ENCODE assay signal across 16 mouse cellular contexts in genomic region chrX:102019471-102020240, GRCm38 (mm10). TPM values are rescaled to one million over a fixed set of nuclear protein-coding genes. Genes with fewer than 3 reads are reported as not detected.
A peak's percentile ranks its signal among the peaks of the same experiment; 100 is the strongest.
DNase-seq lines count a peak whose midpoint lies in the region; ATAC-seq and TF ChIP-seq lines count a peak whose summit lies in the region.
"Had no signal": no experiment of that assay in that cellular context is flagged by ENCODE, and none has a peak within 500 bp of the region (broad histone marks: within the 10 kb centered on the region; RNA-seq: fewer than 3 reads in every experiment).

No protein-coding gene starts in this region.

- ATAC-seq in kidney, embryonic 15.5 days (replicated peaks; ENCODE audit: low FRiP score) = no peak
- no peak for ATAC-seq in stomach, embryonic 14.5 days (ENCODE audit: insufficient number of reproducible peaks, insufficient read depth, low FRiP score, low read depth)
- ATAC-seq in stomach, postnatal 0 days (ENCODE audit: low FRiP score, low TSS enrichment) = no peak
- ATAC-seq: forebrain, embryonic 13.5 days; midbrain, embryonic 15.5 days had no signal

- H3K27ac ChIP-seq in gastrocnemius, adult 2 months = peak overlapping the region; percentile 40
- no peak overlapping the region for H3K27ac ChIP-seq in kidney, embryonic 15.5 days
- peak overlapping the region; percentile 48; the same call in 1 of the 2 replicates for H3K27ac ChIP-seq in stomach, embryonic 14.5 days (ENCODE audit: low read length)
- H3K27ac ChIP-seq in stomach, postnatal 0 days (replicated peaks) = no peak overlapping the region
- H3K27ac ChIP-seq: forebrain, embryonic 13.5 days; hindbrain, embryonic 10.5 days; intestine, embryonic 15.5 days; macrophage; midbrain, embryonic 15.5 days; neural tube, embryonic 13.5 days had no signal

- H3K27me3 ChIP-seq in kidney, embryonic 15.5 days = peaks cover 68% of the 10 kb centered on the region; the same call in 1 of the 2 replicates
- H3K27me3 ChIP-seq in stomach, embryonic 14.5 days (ENCODE audit: control insufficient read depth, insufficient read depth, low read length) = no peaks in the 10 kb centered on the region
- H3K27me3 ChIP-seq in stomach, postnatal 0 days (ENCODE audit: control insufficient read depth, insufficient read depth, low read length) = no peaks in the 10 kb centered on the region
- H3K27me3 ChIP-seq: intestine, embryonic 15.5 days had no signal

- H3K9ac ChIP-seq in kidney, embryonic 15.5 days = no peak overlapping the region
- no peak overlapping the region for H3K9ac ChIP-seq in stomach, embryonic 14.5 days (replicated peaks; ENCODE audit: low read depth, low read length)
- H3K9ac ChIP-seq in stomach, postnatal 0 days (ENCODE audit: low read length) = no peak overlapping the region
- H3K9ac ChIP-seq: forebrain, embryonic 13.5 days; intestine, embryonic 15.5 days; midbrain, embryonic 15.5 days; neural tube, embryonic 13.5 days had no signal

- intact Hi-C loops in gastrocnemius, adult 2 months (cut with DNase I) = no loop called here
- intact Hi-C loops in gastrocnemius, postnatal 14 days (cut with DNase I; ENCODE audit: low total_unique reads) = no loop called here

- H3K4me3 ChIP-seq in gastrocnemius, adult 2 months = peak overlapping the region; percentile 3
- no peak overlapping the region for H3K4me3 ChIP-seq in kidney, embryonic 15.5 days (replicated peaks)
- no peak overlapping the region for H3K4me3 ChIP-seq in stomach, embryonic 14.5 days (ENCODE audit: low read depth, low read length)
- no peak overlapping the region for H3K4me3 ChIP-seq in stomach, postnatal 0 days (ENCODE audit: low read depth, low read length)
- H3K4me3 ChIP-seq: forebrain, embryonic 13.5 days; hindbrain, embryonic 10.5 days; intestine, embryonic 15.5 days; midbrain, embryonic 15.5 days; neural tube, embryonic 13.5 days had no signal

- no peak for TF ChIP-seq CTCF in gastrocnemius, adult 2 months (IDR thresholded peaks at IDR 0.05)
- TF ChIP-seq CTCF in stomach, postnatal 0 days (IDR thresholded peaks at IDR 0.05; ENCODE audit: low read depth) = no peak

- peak; percentile 18 for DNase-seq in gastrocnemius, adult 2 months
- no peak for DNase-seq in gastrocnemius, postnatal 14 days
- DNase-seq in kidney, adult 18-20 months = no peak
- DNase-seq in stomach, postnatal 0 days (ENCODE audit: low spot score) = no peak
- no peak for DNase-seq in thymus, postnatal 14 days
- no peak for DNase-seq in adrenal gland, adult 18-20 months (ENCODE audit: low spot score in 2 of 2)
- DNase-seq: adrenal gland, postnatal 10 days; retina, postnatal 1 day had no signal

- 77% methylated on average over 7 of the region's 7 CpGs for WGBS in kidney, embryonic 15.5 days
- WGBS in stomach, embryonic 14.5 days = 77% methylated on average over 7 of the region's 7 CpGs
- 72% methylated on average over 7 of the region's 7 CpGs for WGBS in stomach, postnatal 0 days

- H3K4me2 ChIP-seq in kidney, embryonic 15.5 days = 0 out of 2 replicates have a peak overlapping the region, but pooled peaks have one; percentile 16
- H3K4me2 ChIP-seq in stomach, embryonic 14.5 days (replicated peaks; ENCODE audit: low read depth, low read length) = no peak overlapping the region
- no peak overlapping the region for H3K4me2 ChIP-seq in stomach, postnatal 0 days (replicated peaks; ENCODE audit: low read depth)
- H3K4me2 ChIP-seq: forebrain, embryonic 13.5 days; intestine, embryonic 15.5 days; midbrain, embryonic 15.5 days; neural tube, embryonic 13.5 days had no signal

- H3K4me1 ChIP-seq in kidney, embryonic 15.5 days = 0 out of 2 replicates have a peak, but pooled peaks cover 2% of the 10 kb centered on the region
- H3K4me1 ChIP-seq in stomach, embryonic 14.5 days (ENCODE audit: control insufficient read depth, insufficient read depth, low read length) = no peaks in the 10 kb centered on the region
- H3K4me1 ChIP-seq in stomach, postnatal 0 days (replicated peaks; ENCODE audit: control insufficient read depth, insufficient read depth) = no peaks in the 10 kb centered on the region
- H3K4me1 ChIP-seq: forebrain, embryonic 13.5 days; intestine, embryonic 15.5 days; midbrain, embryonic 15.5 days; neural tube, embryonic 13.5 days had no signal

- no peaks in the 10 kb centered on the region for H3K9me3 ChIP-seq in kidney, embryonic 15.5 days (replicated peaks)
- no peaks in the 10 kb centered on the region for H3K9me3 ChIP-seq in stomach, embryonic 14.5 days (ENCODE audit: control insufficient read depth, low read depth, low read length)
- H3K9me3 ChIP-seq in stomach, postnatal 0 days (ENCODE audit: control insufficient read depth, low read length) = no peaks in the 10 kb centered on the region
- H3K9me3 ChIP-seq: forebrain, embryonic 13.5 days; hindbrain, embryonic 10.5 days; intestine, embryonic 15.5 days; midbrain, embryonic 15.5 days; neural tube, embryonic 13.5 days had no signal

- no peaks in the 10 kb centered on the region for H3K36me3 ChIP-seq in kidney, embryonic 15.5 days
- H3K36me3 ChIP-seq in stomach, embryonic 14.5 days (ENCODE audit: control insufficient read depth, insufficient read depth, low read length) = no peaks in the 10 kb centered on the region
- H3K36me3 ChIP-seq in stomach, postnatal 0 days (ENCODE audit: control insufficient read depth, insufficient read depth, low read length) = no peaks in the 10 kb centered on the region
- H3K36me3 ChIP-seq: hindbrain, embryonic 10.5 days; intestine, embryonic 15.5 days; midbrain, embryonic 15.5 days; neural tube, embryonic 13.5 days had no signal

- TF ChIP-seq EP300 in stomach, postnatal 0 days (optimal IDR thresholded peaks at IDR 0.05) = no peak

RNA-seq across cellular contexts. Expression of gene Rtl5, which starts 51.4 kb away (rescaled TPM):
- under 1 TPM; 0.53 to 0.94 TPM for total RNA-seq in gastrocnemius, adult 2 months (2021)
- 1 to 10 TPM; 1.2 to 2.0 TPM for total RNA-seq in gastrocnemius, postnatal 14 days (2021)
- 2.5 and 2.8 TPM in 2 replicates for polyA plus RNA-seq in kidney, embryonic 15.5 days (2015; fragmentation: Nextera tagmentation; extraction: Ambion mirVana)
- polyA plus RNA-seq in stomach, embryonic 14.5 days (2014; fragmentation: Nextera tagmentation; extraction: Ambion mirVana) = 1.6 and 2.9 TPM in 2 replicates
- 0.56 and 0.64 TPM in 2 replicates for polyA plus RNA-seq in stomach, postnatal 0 days (2015; fragmentation: Nextera tagmentation; extraction: Ambion mirVana)
- 1 to 10 TPM; 9.5 to 9.7 TPM for total RNA-seq in adrenal gland, adult 18-20 months (2021)

Comparison
In these comparisons a context has a peak if more than half of its experiments do, and no peak if none do; other contexts are left out.
1. H3K27ac ChIP-seq: peak in gastrocnemius, adult 2 months (single experiment) and stomach, embryonic 14.5 days (single experiment); none in kidney, embryonic 15.5 days (single experiment) and stomach, postnatal 0 days (single experiment).